Mouse (Mus musculus): ENCODE data around the gene Adk. TPM values are rescaled to one million over a fixed set of nuclear protein-coding genes. Genes with fewer than 3 reads are reported as not detected.

Adk gene
- total and polyA plus RNA-seq, 2 experiments from 2014 or later: 126 to 246 TPM

DNA sequence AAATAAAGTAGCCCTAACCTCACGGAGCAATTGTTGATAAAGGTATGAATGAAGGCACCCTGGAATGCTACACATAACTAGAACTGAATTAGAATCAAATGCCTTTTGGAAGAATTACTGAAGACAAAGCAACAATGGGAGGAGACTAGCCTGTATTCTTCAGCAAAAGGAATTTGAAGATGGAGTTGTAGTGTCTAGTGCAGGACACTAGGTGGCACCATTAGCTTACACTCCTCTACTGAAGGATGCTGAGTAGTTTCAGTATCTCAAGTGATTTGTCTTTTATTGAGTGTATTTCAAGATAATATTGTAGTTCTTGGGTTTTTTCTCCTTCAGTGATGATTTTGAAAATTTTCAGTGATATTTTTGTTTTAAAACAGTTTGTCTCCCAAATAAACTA lies 84.5 kb downstream of the Adk start:
- TF ChIP-seq CTCF (IDR thresholded peaks at IDR 0.05; ENCODE audit: low read depth): peak; percentile 94
- no peak for TF ChIP-seq EP300 (IDR thresholded peaks at IDR 0.05; ENCODE audit: low read depth)
- Histone ChIP-seq H3K36me3 (replicated peaks; ENCODE audit: control insufficient read depth, insufficient read depth, low read length) (no peaks in the 10 kb centered on the region), H3K4me3 (ENCODE audit: low read depth, low read length) (no peak overlapping the region), H3K27ac (ENCODE audit: low read depth) (no peak overlapping the region), H3K9me3 (replicated peaks; ENCODE audit: control insufficient read depth, low read length) (no peaks in the 10 kb centered on the region), H3K27me3 (ENCODE audit: control insufficient read depth, insufficient read depth, low read length) (no peaks in the 10 kb centered on the region), H3K9ac (replicated peaks; ENCODE audit: low read depth, low read length) (no peak overlapping the region), H3K4me1 (ENCODE audit: control insufficient read depth, insufficient read depth) (no peaks in the 10 kb centered on the region), H3K4me2 (ENCODE audit: low read depth, low read length) (no peak overlapping the region)
- 41% methylated on average over 1 of the region's 1 CpGs for WGBS
- no peak; the same call in 1 of the 2 replicates for ATAC-seq (ENCODE audit: insufficient read depth, low read depth)
- DNase-seq (ENCODE audit: low spot score): peak; percentile 61

DNA sequence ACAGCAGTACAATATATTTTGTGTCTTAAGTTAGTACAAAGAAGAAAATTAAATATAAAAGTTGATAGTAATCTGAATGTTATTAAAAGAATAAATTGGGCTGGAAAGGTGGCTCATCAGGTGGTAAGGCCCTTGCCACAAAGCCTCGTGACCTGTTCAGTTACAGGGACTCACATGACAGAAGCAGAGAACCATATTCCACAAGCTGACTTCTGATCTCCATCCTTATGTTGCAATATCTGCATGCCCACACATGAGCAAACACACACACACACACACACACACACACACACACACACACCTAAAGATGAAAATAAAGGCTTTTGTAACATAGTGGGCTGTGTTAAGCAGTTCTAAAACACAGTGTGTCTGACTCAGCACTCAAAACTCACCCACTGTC lies 90.2 kb downstream of the Adk start:
- DNase-seq (ENCODE audit: low spot score): no peak
- no peak overlapping the region for H3K4me3 ChIP-seq (ENCODE audit: low read depth, low read length)
- H3K9me3 ChIP-seq (replicated peaks; ENCODE audit: control insufficient read depth, low read length): no peaks in the 10 kb centered on the region
- H3K27ac ChIP-seq (ENCODE audit: low read depth): no peak overlapping the region
- no peaks in the 10 kb centered on the region for H3K27me3 ChIP-seq (ENCODE audit: control insufficient read depth, insufficient read depth, low read length)
- TF ChIP-seq CTCF (IDR thresholded peaks at IDR 0.05; ENCODE audit: low read depth) (no peak), EP300 (IDR thresholded peaks at IDR 0.05; ENCODE audit: low read depth) (no peak)
- H3K4me2 ChIP-seq (ENCODE audit: low read depth, low read length): no peak overlapping the region
- H3K9ac ChIP-seq (replicated peaks; ENCODE audit: low read depth, low read length): no peak overlapping the region
- ATAC-seq (ENCODE audit: insufficient read depth, low read depth): no peak
- WGBS: 74% methylated on average over 1 of the region's 1 CpGs
- H3K36me3 ChIP-seq (replicated peaks; ENCODE audit: control insufficient read depth, insufficient read depth, low read length): no peaks in the 10 kb centered on the region
- peaks cover 3% of the 10 kb centered on the region; the same call in 1 of the 2 replicates for H3K4me1 ChIP-seq (ENCODE audit: control insufficient read depth, insufficient read depth)

DNA sequence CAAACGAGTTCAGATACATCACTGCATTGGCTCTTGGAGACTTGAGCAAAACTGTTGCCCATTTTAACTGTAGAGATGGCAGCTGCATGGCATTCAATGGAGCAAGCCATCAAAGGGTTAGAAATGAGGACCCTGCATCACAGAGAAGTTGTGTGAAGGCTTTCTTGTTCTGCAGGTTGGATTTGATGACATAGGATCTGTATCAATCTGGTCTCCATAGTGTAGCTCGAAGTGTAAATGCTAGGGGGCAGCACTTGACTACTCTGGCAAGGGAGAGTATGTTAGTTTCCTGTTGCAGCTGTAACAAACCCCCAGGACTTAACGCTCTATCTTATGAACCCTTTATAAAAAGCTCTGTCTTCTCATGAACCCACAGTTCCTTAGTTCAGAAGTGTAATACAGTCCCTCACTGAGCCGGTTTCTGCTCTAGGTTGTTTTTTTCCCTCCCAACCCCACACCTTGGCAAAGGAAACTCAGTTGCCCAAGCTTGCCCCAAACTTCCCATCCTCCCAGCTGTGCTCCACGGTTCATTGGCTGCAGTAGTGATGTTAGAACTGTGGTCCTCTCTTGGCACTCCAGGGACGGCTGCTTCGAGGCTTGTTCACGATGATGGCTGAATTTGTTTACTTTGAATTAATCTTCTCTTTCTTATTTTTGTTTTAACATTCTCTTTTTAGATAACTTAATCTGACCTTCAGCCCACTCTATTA lies 91.2 kb downstream of the Adk start:
- no peak for TF ChIP-seq EP300 (IDR thresholded peaks at IDR 0.05; ENCODE audit: low read depth)
- TF ChIP-seq CTCF (IDR thresholded peaks at IDR 0.05; ENCODE audit: low read depth): peak; percentile 61
- DNase-seq (ENCODE audit: low spot score) (no peak), ATAC-seq (ENCODE audit: insufficient read depth, low read depth) (peak; percentile 60)
- Histone ChIP-seq H3K4me3 (ENCODE audit: low read depth, low read length) (no peak overlapping the region), H3K36me3 (replicated peaks; ENCODE audit: control insufficient read depth, insufficient read depth, low read length) (no peaks in the 10 kb centered on the region), H3K4me1 (ENCODE audit: control insufficient read depth, insufficient read depth) (peaks cover 3% of the 10 kb centered on the region; the same call in 1 of the 2 replicates), H3K9ac (replicated peaks; ENCODE audit: low read depth, low read length) (no peak overlapping the region), H3K27me3 (ENCODE audit: control insufficient read depth, insufficient read depth, low read length) (no peaks in the 10 kb centered on the region), H3K4me2 (ENCODE audit: low read depth, low read length) (no peak overlapping the region), H3K9me3 (replicated peaks; ENCODE audit: control insufficient read depth, low read length) (no peaks in the 10 kb centered on the region), H3K27ac (ENCODE audit: low read depth) (peak overlapping the region; percentile 43; the same call in 1 of the 2 replicates)
- WGBS: 73% methylated on average over 8 of the region's 8 CpGs

DNA sequence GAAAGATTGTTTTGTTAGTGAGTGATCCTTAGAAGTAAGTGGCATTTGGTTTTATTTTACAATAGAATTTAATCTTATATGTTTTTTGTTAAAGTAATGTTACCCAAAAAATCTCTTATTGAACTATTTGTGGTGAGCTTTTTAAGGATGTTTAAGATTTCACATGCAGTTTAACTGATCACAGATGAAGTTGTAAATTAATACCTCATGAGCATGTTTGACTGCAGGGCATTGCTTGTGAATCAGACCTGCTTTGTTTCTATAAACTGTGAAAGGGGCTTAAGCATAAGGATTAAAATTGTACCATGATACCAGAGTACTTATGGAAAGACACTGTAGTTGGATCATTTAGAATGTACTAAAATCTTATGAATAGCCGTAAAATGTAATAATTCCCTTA lies 94.8 kb downstream of the Adk start:
- TF ChIP-seq CTCF (IDR thresholded peaks at IDR 0.05; ENCODE audit: low read depth): no peak
- Histone ChIP-seq H3K4me2 (ENCODE audit: low read depth, low read length) (no peak overlapping the region), H3K27ac (ENCODE audit: low read depth) (no peak overlapping the region), H3K36me3 (replicated peaks; ENCODE audit: control insufficient read depth, insufficient read depth, low read length) (no peaks in the 10 kb centered on the region), H3K27me3 (ENCODE audit: control insufficient read depth, insufficient read depth, low read length) (no peaks in the 10 kb centered on the region), H3K9me3 (replicated peaks; ENCODE audit: control insufficient read depth, low read length) (no peaks in the 10 kb centered on the region), H3K4me1 (ENCODE audit: control insufficient read depth, insufficient read depth) (peaks cover 11% of the 10 kb centered on the region), H3K4me3 (ENCODE audit: low read depth, low read length) (no peak overlapping the region), H3K9ac (replicated peaks; ENCODE audit: low read depth, low read length) (no peak overlapping the region)
- WGBS: 98% methylated on average over 1 of the region's 1 CpGs
- no peak for ATAC-seq (ENCODE audit: insufficient read depth, low read depth)
- no peak for DNase-seq (ENCODE audit: low spot score)

DNA sequence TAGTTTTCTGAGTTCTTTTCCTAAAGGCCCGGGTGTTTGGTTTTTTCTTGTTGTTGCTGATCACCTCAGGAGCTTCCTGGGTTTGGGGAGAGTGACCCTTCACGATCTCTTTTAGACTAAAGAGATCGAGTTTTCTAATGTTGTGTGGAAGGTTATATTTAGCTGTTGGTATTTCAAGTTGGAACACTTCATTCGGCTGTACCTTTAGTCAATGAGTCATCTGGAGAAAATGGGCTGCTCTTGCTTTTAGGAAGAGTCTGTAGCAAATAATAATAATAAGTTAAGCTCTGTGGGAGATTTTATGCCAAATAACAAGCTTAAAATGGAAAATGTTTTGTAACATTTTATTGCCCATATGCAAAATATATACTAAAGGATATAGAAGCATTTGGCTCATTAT lies 97.9 kb downstream of the Adk start:
- Histone ChIP-seq H3K4me2 (ENCODE audit: low read depth, low read length) (peak overlapping the region; percentile 26; the same call in 1 of the 2 replicates), H3K27ac (ENCODE audit: low read depth) (peak overlapping the region; percentile 51; the same call in 1 of the 2 replicates)
- no peak for ATAC-seq (ENCODE audit: insufficient read depth, low read depth)

DNA sequence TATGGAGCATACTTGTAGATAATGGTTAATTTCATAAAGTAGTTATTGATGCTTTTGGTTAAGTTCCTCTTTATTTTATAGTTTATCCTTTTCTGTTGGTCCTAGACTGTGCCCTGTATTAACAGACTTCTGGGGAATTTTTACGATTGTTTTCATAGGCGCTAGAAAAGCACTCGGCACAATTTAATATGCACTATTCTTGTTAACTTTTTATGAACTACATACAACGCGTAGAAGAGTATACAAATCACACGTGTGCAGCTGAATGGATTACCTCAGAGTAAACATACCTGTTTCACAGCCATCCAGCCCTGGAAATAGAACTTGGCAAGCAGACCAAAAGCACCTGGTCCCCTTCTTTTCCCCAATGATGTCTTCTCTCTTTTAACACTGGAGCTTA lies 99.7 kb downstream of the Adk start:
- H3K9ac ChIP-seq (replicated peaks; ENCODE audit: low read depth, low read length): no peak overlapping the region
- no peaks in the 10 kb centered on the region for H3K9me3 ChIP-seq (replicated peaks; ENCODE audit: control insufficient read depth, low read length)
- WGBS: 87% methylated on average over 6 of the region's 6 CpGs
- no peaks in the 10 kb centered on the region for H3K36me3 ChIP-seq (replicated peaks; ENCODE audit: control insufficient read depth, insufficient read depth, low read length)
- no peak overlapping the region for H3K4me2 ChIP-seq (ENCODE audit: low read depth, low read length)
- no peak overlapping the region for H3K27ac ChIP-seq (ENCODE audit: low read depth)
- TF ChIP-seq CTCF (IDR thresholded peaks at IDR 0.05; ENCODE audit: low read depth): no peak
- no peak for TF ChIP-seq EP300 (IDR thresholded peaks at IDR 0.05; ENCODE audit: low read depth)
- H3K4me3 ChIP-seq (ENCODE audit: low read depth, low read length): no peak overlapping the region
- ATAC-seq (ENCODE audit: insufficient read depth, low read depth) (no peak), DNase-seq (ENCODE audit: low spot score) (no peak)
- no peaks in the 10 kb centered on the region for H3K27me3 ChIP-seq (ENCODE audit: control insufficient read depth, insufficient read depth, low read length)
- peaks cover 8% of the 10 kb centered on the region for H3K4me1 ChIP-seq (ENCODE audit: control insufficient read depth, insufficient read depth)

More for the DNA sequence above, 97.9 kb downstream of the Adk start:
- H3K4me1 ChIP-seq (ENCODE audit: control insufficient read depth, insufficient read depth): peaks cover 11% of the 10 kb centered on the region
- no peak for TF ChIP-seq CTCF (IDR thresholded peaks at IDR 0.05; ENCODE audit: low read depth)
- TF ChIP-seq EP300 (IDR thresholded peaks at IDR 0.05; ENCODE audit: low read depth): no peak
- no peaks in the 10 kb centered on the region for H3K9me3 ChIP-seq (replicated peaks; ENCODE audit: control insufficient read depth, low read length)
- DNase-seq (ENCODE audit: low spot score): no peak
- no peak overlapping the region for H3K9ac ChIP-seq (replicated peaks; ENCODE audit: low read depth, low read length)
- no peaks in the 10 kb centered on the region for H3K27me3 ChIP-seq (ENCODE audit: control insufficient read depth, insufficient read depth, low read length)
- H3K4me3 ChIP-seq (ENCODE audit: low read depth, low read length): no peak overlapping the region
- WGBS: 19% methylated on average over 4 of the region's 4 CpGs
- no peaks in the 10 kb centered on the region for H3K36me3 ChIP-seq (replicated peaks; ENCODE audit: control insufficient read depth, insufficient read depth, low read length)

Data from heart, postnatal 0 days (tissue).